Comparison of ENCODE assay signal across 8 mouse cellular contexts in genomic region chr7:139208023-139208772, GRCm38 (mm10). TPM values are rescaled to one million over a fixed set of nuclear protein-coding genes. Genes with fewer than 3 reads are reported as not detected.
DNase-seq lines count a peak whose midpoint lies in the region; ATAC-seq and TF ChIP-seq lines count a peak whose summit lies in the region.

No protein-coding gene starts in this region.

- no peak for TF ChIP-seq EP300 in stomach, postnatal 0 days (optimal IDR thresholded peaks at IDR 0.05)

- no peak for TF ChIP-seq POLR2A in brain, embryonic 14.5 days (IDR thresholded peaks at IDR 0.05; ENCODE audit: borderline replicate concordance, extremely low read depth, insufficient read depth, insufficient read length, poor library complexity, severe bottlenecking)

- 0 out of 2 replicates have a peak, but pooled peaks have one; percentile 27 for ATAC-seq in cerebellum, adult (ENCODE audit: insufficient number of reproducible peaks, low FRiP score, low TSS enrichment)
- peak; percentile 9; the same call in 1 of the 2 replicates for ATAC-seq in stomach, postnatal 0 days (ENCODE audit: low FRiP score, low TSS enrichment)

- 20% methylated on average over 7 of the region's 7 CpGs for WGBS in stomach, postnatal 0 days

- H3K27me3 ChIP-seq in stomach, postnatal 0 days (ENCODE audit: control insufficient read depth, insufficient read depth, low read length), result no peaks in the 10 kb centered on the region

- H3K9me3 ChIP-seq in stomach, postnatal 0 days (ENCODE audit: control insufficient read depth, low read length), result no peaks in the 10 kb centered on the region

- 0 out of 2 replicates have a peak, but pooled peaks cover 3% of the 10 kb centered on the region for H3K4me1 ChIP-seq in stomach, postnatal 0 days (replicated peaks; ENCODE audit: control insufficient read depth, insufficient read depth)

- H3K36me3 ChIP-seq in stomach, postnatal 0 days (ENCODE audit: control insufficient read depth, insufficient read depth, low read length), result no peaks in the 10 kb centered on the region

- no peak overlapping the region for H3K27ac ChIP-seq in stomach, postnatal 0 days (replicated peaks)

- DNase-seq in cerebellum, adult 9-10 months, result no peak
- peak; percentile 41 for DNase-seq in ovary, postnatal 14 days (ENCODE audit: low spot score)
- DNase-seq in ovary, adult 18-20 months (ENCODE audit: low spot score), result no peak
- peak; percentile 88 for DNase-seq in brain, embryonic 14.5 days (ENCODE audit: low read depth)
- DNase-seq in forelimb bud, embryonic 11.5 days (ENCODE audit: low read depth, low spot score), result peak; percentile 67
- peak; percentile 30 to 36 for DNase-seq in lung, adult 18-20 months
- peak; percentile 56 for DNase-seq in stomach, postnatal 0 days (ENCODE audit: low spot score)

- TF ChIP-seq CTCF in brain, embryonic 14.5 days (IDR thresholded peaks at IDR 0.05; ENCODE audit: borderline replicate concordance, extremely low read depth, insufficient read depth, insufficient read length), result peak; percentile 91
- TF ChIP-seq CTCF in stomach, postnatal 0 days (IDR thresholded peaks at IDR 0.05; ENCODE audit: low read depth), result peak; percentile 96

- no peak overlapping the region for H3K4me3 ChIP-seq in stomach, postnatal 0 days (ENCODE audit: low read depth, low read length)

- H3K9ac ChIP-seq in stomach, postnatal 0 days (ENCODE audit: low read length), result no peak overlapping the region

- H3K4me2 ChIP-seq in stomach, postnatal 0 days (replicated peaks; ENCODE audit: low read depth), result no peak overlapping the region

RNA-seq across cellular contexts. Expression of gene Lrrc27, which starts 4.6 kb away (rescaled TPM):
- polyA plus RNA-seq in brain, embryonic 14.5 days (2012; rRNA removed), result 3.8 and 8.3 TPM in 2 replicates
- 3.6 and 5.1 TPM in 2 replicates for polyA plus RNA-seq in stomach, postnatal 0 days (2015; fragmentation: Nextera tagmentation; extraction: Ambion mirVana)

RNA-seq across cellular contexts. Expression of gene Stk32c, which starts 4.9 kb away (rescaled TPM):
- 22.1 and 27.9 TPM in 2 replicates for polyA plus RNA-seq in brain, embryonic 14.5 days (2012; rRNA removed)
- 0.11 TPM in 1 of 2 replicates, not detected in the other for polyA plus RNA-seq in stomach, postnatal 0 days (2015; fragmentation: Nextera tagmentation; extraction: Ambion mirVana)

RNA-seq across cellular contexts. Expression of gene Pwwp2b, which starts 40.1 kb away (rescaled TPM):
- 4.3 and 4.5 TPM in 2 replicates for polyA plus RNA-seq in brain, embryonic 14.5 days (2012; rRNA removed)
- polyA plus RNA-seq in stomach, postnatal 0 days (2015; fragmentation: Nextera tagmentation; extraction: Ambion mirVana), result 16.0 and 17.2 TPM in 2 replicates

Comparison
In these comparisons a context has a peak if more than half of its experiments do, and no peak if none do; other contexts are left out.
1. DNase-seq: peak in ovary, postnatal 14 days (single experiment), brain, embryonic 14.5 days (single experiment), forelimb bud, embryonic 11.5 days (single experiment), lung, adult 18-20 months (2 of 2) and stomach, postnatal 0 days (single experiment); none in cerebellum, adult 9-10 months (single experiment) and ovary, adult 18-20 months (single experiment).
2. RNA of gene Stk32c, which starts 4.9 kb away (polyA plus RNA-seq): 22.1 to 27.9 TPM in brain, embryonic 14.5 days; 0.11 TPM in stomach, postnatal 0 days; every median in the first group is over 10 times any median in the second.